Mouse (Mus musculus): ENCODE results near the gene Gm21783.
"Not testable (repeated sequence)": the region's sequence is repeated elsewhere in the genome, so short reads cannot be mapped to it uniquely, and the experiment has no call there.

Gm21783 gene

GRCm38 (mm10) chrY:44981163-44981562, at the start of gene Gm21783:
Gene Gm21783 (minus strand): TSS chrY:44981263.
- DNase-seq, result not testable (repeated sequence)
